ENCODE assay signal across 9 mouse cellular contexts in genomic region chr17:78917696-78918095, GRCm38 (mm10). TPM values are rescaled to one million over a fixed set of nuclear protein-coding genes. Genes with fewer than 3 reads are reported as not detected.
DNase-seq lines count a peak whose midpoint lies in the region; ATAC-seq and TF ChIP-seq lines count a peak whose summit lies in the region.
"Had no signal": no experiment of that assay in that cellular context is flagged by ENCODE, and none has a peak within 500 bp of the region (broad histone marks: within the 10 kb centered on the region; RNA-seq: fewer than 3 reads in every experiment).

No protein-coding gene starts in this region.

- no peak for TF ChIP-seq CTCF in E14TG2a.4 (conservative IDR thresholded peaks at IDR 0.05; ENCODE audit: low read length)
- no peak for TF ChIP-seq CTCF in liver, postnatal 0 days (IDR thresholded peaks at IDR 0.05; ENCODE audit: low read depth)

- no peak for TF ChIP-seq EP300 in liver, postnatal 0 days (IDR thresholded peaks at IDR 0.05; ENCODE audit: low read depth)

- peak overlapping the region; percentile 85 for H3K4me2 ChIP-seq in forebrain, embryonic 15.5 days (replicated peaks)
- peak overlapping the region; percentile 87 for H3K4me2 ChIP-seq in liver, postnatal 0 days (ENCODE audit: low read depth, low read length)

- no peaks in the 10 kb centered on the region for H3K9me3 ChIP-seq in heart, embryonic 10.5 days
- no peaks in the 10 kb centered on the region for H3K9me3 ChIP-seq in E14TG2a.4 (ENCODE audit: low read length)
- H3K9me3 ChIP-seq in forebrain, embryonic 15.5 days, result no peaks in the 10 kb centered on the region
- H3K9me3 ChIP-seq in liver, postnatal 0 days (ENCODE audit: low read length), result no peaks in the 10 kb centered on the region

- peaks cover 44% of the 10 kb centered on the region for H3K36me3 ChIP-seq in heart, embryonic 10.5 days
- H3K36me3 ChIP-seq in E14TG2a.4 (ENCODE audit: insufficient read depth, low read length), result peaks cover 52% of the 10 kb centered on the region
- peaks cover 38% of the 10 kb centered on the region for H3K36me3 ChIP-seq in forebrain, embryonic 15.5 days
- peaks cover 34% of the 10 kb centered on the region for H3K36me3 ChIP-seq in liver, postnatal 0 days (replicated peaks; ENCODE audit: insufficient read depth, low read length)

- no peaks in the 10 kb centered on the region for H3K27me3 ChIP-seq in heart, embryonic 10.5 days (ENCODE audit: insufficient read depth, poor library complexity, severe bottlenecking)
- H3K27me3 ChIP-seq in E14TG2a.4 (ENCODE audit: insufficient read depth, low read length), result no peaks in the 10 kb centered on the region
- no peaks in the 10 kb centered on the region for H3K27me3 ChIP-seq in forebrain, embryonic 15.5 days
- no peaks in the 10 kb centered on the region for H3K27me3 ChIP-seq in liver, postnatal 0 days (ENCODE audit: insufficient read depth, low read length)

- peaks cover 10% of the 10 kb centered on the region for H3K4me1 ChIP-seq in heart, embryonic 10.5 days
- H3K4me1 ChIP-seq in E14TG2a.4 (replicated peaks; ENCODE audit: low read depth, low read length), result peaks cover 43% of the 10 kb centered on the region
- H3K4me1 ChIP-seq in forebrain, embryonic 15.5 days, result peaks cover 18% of the 10 kb centered on the region
- peaks cover 18% of the 10 kb centered on the region for H3K4me1 ChIP-seq in liver, postnatal 0 days (ENCODE audit: insufficient read depth)

- H3K4me3 ChIP-seq in heart, embryonic 10.5 days, result 0 out of 2 replicates have a peak overlapping the region, but pooled peaks have one; percentile 74
- peak overlapping the region; percentile 86 for H3K4me3 ChIP-seq in E14TG2a.4 (replicated peaks; ENCODE audit: low read length)
- H3K4me3 ChIP-seq in forebrain, embryonic 15.5 days, result 0 out of 2 replicates have a peak overlapping the region, but pooled peaks have one; percentile 79
- peak overlapping the region; percentile 70; the same call in 1 of the 2 replicates for H3K4me3 ChIP-seq in liver, postnatal 0 days (ENCODE audit: low read depth, low read length)

- H3K9ac ChIP-seq in forebrain, embryonic 15.5 days (replicated peaks), result peak overlapping the region; percentile 89; the same call in 1 of the 2 replicates
- no peak overlapping the region for H3K9ac ChIP-seq in liver, postnatal 0 days (replicated peaks)

- 52% methylated on average over 6 of the region's 6 CpGs for WGBS in heart, embryonic 10.5 days
- WGBS in forebrain, embryonic 15.5 days, result 46% methylated on average over 6 of the region's 6 CpGs
- WGBS in liver, postnatal 0 days (ENCODE audit: insufficient replicate concordance), result 53% methylated on average over 6 of the region's 6 CpGs

- ATAC-seq in forebrain, embryonic 15.5 days (replicated peaks), result no peak
- ATAC-seq in liver, postnatal 0 days, result no peak

- 0 out of 2 replicates have a peak overlapping the region, but pooled peaks have one; percentile 93 for H3K27ac ChIP-seq in heart, embryonic 10.5 days
- no peak overlapping the region for H3K27ac ChIP-seq in forebrain, embryonic 15.5 days (replicated peaks)
- no peak overlapping the region for H3K27ac ChIP-seq in liver, postnatal 0 days (ENCODE audit: low read depth)

- DNase-seq in heart, embryonic 10.5 days (ENCODE audit: low spot score), result no peak
- DNase-seq in heart, adult 9 months (ENCODE audit: low spot score in 2 of 2), result no peak
- DNase-seq in liver, postnatal 0 days, result peak; percentile 14
- DNase-seq in ovary, postnatal 14 days (ENCODE audit: low spot score), result no peak
- DNase-seq in natural killer cell, adult 2 months (ENCODE audit: low spot score in 2 of 2), result no peak
- no peak for DNase-seq in retina, embryonic 14.5 days (ENCODE audit: low spot score)

RNA-seq across cellular contexts. Expression of gene Cebpzos, which starts 1.4 kb away (rescaled TPM):
- 76.7 and 84.9 TPM in 2 replicates for polyA plus RNA-seq in heart, embryonic 10.5 days (2016; fragmentation: Nextera tagmentation; extraction: Ambion mirVana)
- 98.1 and 110 TPM in 2 replicates for polyA plus RNA-seq in forebrain, embryonic 15.5 days (2015; fragmentation: Nextera tagmentation; extraction: Ambion mirVana)
- 57.0 and 59.5 TPM in 2 replicates for polyA plus RNA-seq in liver, postnatal 0 days (2015; fragmentation: Nextera tagmentation; extraction: Ambion mirVana)

RNA-seq across cellular contexts. Expression of gene Sult6b1, which starts 10.9 kb away (rescaled TPM):
- 0.06 and 0.10 TPM in 2 replicates for polyA plus RNA-seq in heart, embryonic 10.5 days (2016; fragmentation: Nextera tagmentation; extraction: Ambion mirVana)
- polyA plus RNA-seq in forebrain, embryonic 15.5 days (2015; fragmentation: Nextera tagmentation; extraction: Ambion mirVana), result not detected in 2 replicates
- polyA plus RNA-seq in liver, postnatal 0 days (2015; fragmentation: Nextera tagmentation; extraction: Ambion mirVana), result 0.07 and 0.08 TPM in 2 replicates
- polyA plus RNA-seq: brain, embryonic 14.5 days had no signal

RNA-seq across cellular contexts. Expression of gene Cebpz, which starts 19.2 kb away (rescaled TPM):
- polyA plus RNA-seq in heart, embryonic 10.5 days (2016; fragmentation: Nextera tagmentation; extraction: Ambion mirVana), result 34.5 and 42.4 TPM in 2 replicates
- 56.5 and 64.3 TPM in 2 replicates for polyA plus RNA-seq in forebrain, embryonic 15.5 days (2015; fragmentation: Nextera tagmentation; extraction: Ambion mirVana)
- 32.1 and 34.6 TPM in 2 replicates for polyA plus RNA-seq in liver, postnatal 0 days (2015; fragmentation: Nextera tagmentation; extraction: Ambion mirVana)

RNA-seq across cellular contexts. Expression of gene Ndufaf7, which starts 19.2 kb away (rescaled TPM):
- polyA plus RNA-seq in heart, embryonic 10.5 days (2016; fragmentation: Nextera tagmentation; extraction: Ambion mirVana), result 62.8 and 71.3 TPM in 2 replicates
- polyA plus RNA-seq in forebrain, embryonic 15.5 days (2015; fragmentation: Nextera tagmentation; extraction: Ambion mirVana), result 65.6 and 65.7 TPM in 2 replicates
- polyA plus RNA-seq in liver, postnatal 0 days (2015; fragmentation: Nextera tagmentation; extraction: Ambion mirVana), result 18.8 and 22.2 TPM in 2 replicates

RNA-seq across cellular contexts. Expression of gene Eif2ak2, which starts 35.3 kb away (rescaled TPM):
- 7.3 and 9.7 TPM in 2 replicates for polyA plus RNA-seq in heart, embryonic 10.5 days (2016; fragmentation: Nextera tagmentation; extraction: Ambion mirVana)
- polyA plus RNA-seq in forebrain, embryonic 15.5 days (2015; fragmentation: Nextera tagmentation; extraction: Ambion mirVana), result 2.3 and 3.1 TPM in 2 replicates
- polyA plus RNA-seq in liver, postnatal 0 days (2015; fragmentation: Nextera tagmentation; extraction: Ambion mirVana), result 7.4 and 8.4 TPM in 2 replicates
